Mouse (Mus musculus): Measurements from ENCODE around the gene Mga. TPM values are rescaled to one million over a fixed set of nuclear protein-coding genes. Genes with fewer than 3 reads are reported as not detected.

The Mga gene
- 27.8 and 30.7 TPM in 2 replicates for polyA plus RNA-seq (2015; fragmentation: Nextera tagmentation; extraction: Ambion mirVana)

- ATAC-seq (replicated peaks): peak; percentile 98
- H3K27me3 ChIP-seq (replicated peaks): no peaks in the 10 kb centered on the region
- under 1% methylated on average over 58 of the region's 58 CpGs for WGBS
These were observed at the start of gene Mga for GRCm38 (mm10) chr2:119897090-119897732. Gene Mga, plus strand, starts transcription at chr2:119897228.

GRCm38 (mm10) chr2:119853811-119854210 lies 43.2 kb upstream of the Mga start:
- H3K27me3 ChIP-seq (replicated peaks): no peaks in the 10 kb centered on the region
- H3K36me3 ChIP-seq (replicated peaks): no peaks in the 10 kb centered on the region
- H3K4me1 ChIP-seq: no peaks in the 10 kb centered on the region
- 91% methylated on average over 4 of the region's 4 CpGs for WGBS
- no peak overlapping the region for H3K27ac ChIP-seq
- H3K4me2 ChIP-seq: no peak overlapping the region
- no peak overlapping the region for H3K4me3 ChIP-seq
- no peaks in the 10 kb centered on the region for H3K9me3 ChIP-seq
- no peak overlapping the region for H3K9ac ChIP-seq
- ATAC-seq (replicated peaks): no peak

More at GRCm38 (mm10) chr2:119897090-119897732, at the start of gene Mga:
- no peaks in the 10 kb centered on the region for H3K9me3 ChIP-seq
- H3K4me3 ChIP-seq: peak within 1 kb of the TSS; percentile 58
- peak within 1 kb of the TSS; percentile 76 for H3K4me2 ChIP-seq
- H3K9ac ChIP-seq: peak within 1 kb of the TSS; percentile 49
- peaks cover 21% of the 10 kb centered on the region for H3K4me1 ChIP-seq
- H3K36me3 ChIP-seq (replicated peaks): no peaks in the 10 kb centered on the region
- H3K27ac ChIP-seq: peak within 1 kb of the TSS; percentile 90

- Histone ChIP-seq H3K4me2 (no peak overlapping the region), H3K9ac (no peak overlapping the region), H3K27ac (no peak overlapping the region), H3K27me3 (replicated peaks) (no peaks in the 10 kb centered on the region), H3K9me3 (no peaks in the 10 kb centered on the region), H3K4me1 (no peaks in the 10 kb centered on the region), H3K36me3 (replicated peaks) (no peaks in the 10 kb centered on the region), H3K4me3 (no peak overlapping the region)
- ATAC-seq (replicated peaks): no peak
- WGBS: 67% methylated on average over 6 of the region's 6 CpGs
These were observed 41.6 kb upstream of the Mga start for GRCm38 (mm10) chr2:119855310-119855850.

- no peak overlapping the region for H3K9ac ChIP-seq
- no peak overlapping the region for H3K4me3 ChIP-seq
- H3K4me2 ChIP-seq: no peak overlapping the region
- no peaks in the 10 kb centered on the region for H3K9me3 ChIP-seq
- no peak overlapping the region for H3K27ac ChIP-seq
- H3K4me1 ChIP-seq: no peaks in the 10 kb centered on the region
- ATAC-seq (replicated peaks): no peak
- no peaks in the 10 kb centered on the region for H3K27me3 ChIP-seq (replicated peaks)
- WGBS: 78% methylated on average over 2 of the region's 2 CpGs
- H3K36me3 ChIP-seq (replicated peaks): no peaks in the 10 kb centered on the region
These were observed 39.7 kb upstream of the Mga start for GRCm38 (mm10) chr2:119857341-119857740.

GRCm38 (mm10) chr2:119864484-119864883 lies 32.5 kb upstream of the Mga start:
- H3K36me3 ChIP-seq (replicated peaks): no peaks in the 10 kb centered on the region
- H3K27ac ChIP-seq: no peak overlapping the region
- H3K9ac ChIP-seq: no peak overlapping the region
- H3K4me1 ChIP-seq: no peaks in the 10 kb centered on the region
- WGBS: 72% methylated on average over 4 of the region's 4 CpGs
- no peak overlapping the region for H3K4me2 ChIP-seq
- no peak for ATAC-seq (replicated peaks)
- H3K9me3 ChIP-seq: no peaks in the 10 kb centered on the region
- H3K4me3 ChIP-seq: no peak overlapping the region
- no peaks in the 10 kb centered on the region for H3K27me3 ChIP-seq (replicated peaks)

- WGBS: under 1% methylated on average over 71 of the region's 73 CpGs
- Histone ChIP-seq H3K4me1 (peaks cover 9% of the 10 kb centered on the region; the same call in 1 of the 2 replicates), H3K4me2 (peak overlapping the region; percentile 86), H3K27me3 (replicated peaks) (no peaks in the 10 kb centered on the region), H3K4me3 (peak overlapping the region; percentile 68), H3K36me3 (replicated peaks) (no peaks in the 10 kb centered on the region), H3K27ac (peak overlapping the region; percentile 94), H3K9me3 (no peaks in the 10 kb centered on the region), H3K9ac (peak overlapping the region; percentile 63)
- ATAC-seq (replicated peaks): peak; percentile 94
These were observed 24.5 kb upstream of the Mga start for GRCm38 (mm10) chr2:119872371-119873104.

GRCm38 (mm10) chr2:119873105-119873464 lies 23.9 kb upstream of the Mga start:
- peak overlapping the region; percentile 94 for H3K27ac ChIP-seq
- peaks cover 9% of the 10 kb centered on the region; the same call in 1 of the 2 replicates for H3K4me1 ChIP-seq
- WGBS: under 1% methylated on average over 39 of the region's 39 CpGs
- H3K27me3 ChIP-seq (replicated peaks): no peaks in the 10 kb centered on the region
- no peaks in the 10 kb centered on the region for H3K9me3 ChIP-seq
- peak overlapping the region; percentile 68 for H3K4me3 ChIP-seq
- peak overlapping the region; percentile 63 for H3K9ac ChIP-seq
- peak overlapping the region; percentile 86 for H3K4me2 ChIP-seq
- no peaks in the 10 kb centered on the region for H3K36me3 ChIP-seq (replicated peaks)
- ATAC-seq (replicated peaks): peak; percentile 96

GRCm38 (mm10) chr2:119875981-119876380 lies 21.0 kb upstream of the Mga start:
- no peak overlapping the region for H3K4me2 ChIP-seq

GRCm38 (mm10) chr2:119887201-119887600 lies 9.8 kb upstream of the Mga start:
- Histone ChIP-seq H3K36me3 (replicated peaks) (no peaks in the 10 kb centered on the region), H3K9me3 (no peaks in the 10 kb centered on the region), H3K27me3 (replicated peaks) (no peaks in the 10 kb centered on the region), H3K4me1 (no peaks in the 10 kb centered on the region), H3K4me3 (no peak overlapping the region), H3K9ac (no peak overlapping the region), H3K4me2 (no peak overlapping the region), H3K27ac (no peak overlapping the region)
- WGBS: 92% methylated on average over 3 of the region's 3 CpGs
- no peak for ATAC-seq (replicated peaks)

More at GRCm38 (mm10) chr2:119875981-119876380, 21.0 kb upstream of the Mga start:
- Histone ChIP-seq H3K36me3 (replicated peaks) (no peaks in the 10 kb centered on the region), H3K27me3 (replicated peaks) (no peaks in the 10 kb centered on the region), H3K27ac (no peak overlapping the region), H3K4me3 (no peak overlapping the region), H3K9me3 (no peaks in the 10 kb centered on the region), H3K4me1 (peaks cover 9% of the 10 kb centered on the region; the same call in 1 of the 2 replicates), H3K9ac (no peak overlapping the region)
- ATAC-seq (replicated peaks): no peak

GRCm38 (mm10) chr2:119896553-119897089 lies 407 bp upstream of the Mga start:
- Histone ChIP-seq H3K9ac (peak overlapping the region; percentile 45), H3K4me3 (peak overlapping the region; percentile 58), H3K27me3 (replicated peaks) (no peaks in the 10 kb centered on the region), H3K4me1 (peaks cover 21% of the 10 kb centered on the region), H3K9me3 (no peaks in the 10 kb centered on the region), H3K36me3 (replicated peaks) (no peaks in the 10 kb centered on the region), H3K27ac (peak overlapping the region; percentile 90), H3K4me2 (peak overlapping the region; percentile 76)
- WGBS: 14% methylated on average over 19 of the region's 19 CpGs
- peak; percentile 74 for ATAC-seq (replicated peaks)

GRCm38 (mm10) chr2:119898141-119898594 lies 1.1 kb downstream of the Mga start:
- 3% methylated on average over 19 of the region's 19 CpGs for WGBS
- no peak for ATAC-seq (replicated peaks)
- peak overlapping the region; percentile 76 for H3K4me2 ChIP-seq
- H3K4me3 ChIP-seq: peak overlapping the region; percentile 58
- 0 out of 2 replicates have a peak, but pooled peaks cover 5% of the 10 kb centered on the region for H3K36me3 ChIP-seq (replicated peaks)
- H3K9ac ChIP-seq: peak overlapping the region; percentile 49; the same call in 1 of the 2 replicates
- H3K27ac ChIP-seq: no peak overlapping the region
- no peaks in the 10 kb centered on the region for H3K27me3 ChIP-seq (replicated peaks)
- H3K9me3 ChIP-seq: no peaks in the 10 kb centered on the region
- peaks cover 21% of the 10 kb centered on the region for H3K4me1 ChIP-seq

- H3K4me2 ChIP-seq: no peak overlapping the region
- no peak overlapping the region for H3K4me3 ChIP-seq
- ATAC-seq (replicated peaks): no peak
These were observed 19.0 kb downstream of the Mga start for GRCm38 (mm10) chr2:119916007-119916406.

More at GRCm38 (mm10) chr2:119916007-119916406, 19.0 kb downstream of the Mga start:
- no peaks in the 10 kb centered on the region for H3K36me3 ChIP-seq (replicated peaks)
- H3K9ac ChIP-seq: no peak overlapping the region
- H3K4me1 ChIP-seq: no peaks in the 10 kb centered on the region
- H3K27ac ChIP-seq: no peak overlapping the region
- no peaks in the 10 kb centered on the region for H3K9me3 ChIP-seq
- H3K27me3 ChIP-seq (replicated peaks): no peaks in the 10 kb centered on the region

All from midbrain, embryonic 15.5 days (tissue).